Mouse (Mus musculus): Measurements from ENCODE around the gene Hacd3.
A peak's percentile ranks its signal among the peaks of the same experiment; 100 is the strongest.
"Not testable (repeated sequence)": the region's sequence is repeated elsewhere in the genome, so short reads cannot be mapped to it uniquely, and the experiment has no call there.

Gene Hacd3

GRCm38 (mm10) chr9:65016241-65016977 is 5.1 kb downstream of the Hacd3 start:
- no peak for DNase-seq

DNA sequence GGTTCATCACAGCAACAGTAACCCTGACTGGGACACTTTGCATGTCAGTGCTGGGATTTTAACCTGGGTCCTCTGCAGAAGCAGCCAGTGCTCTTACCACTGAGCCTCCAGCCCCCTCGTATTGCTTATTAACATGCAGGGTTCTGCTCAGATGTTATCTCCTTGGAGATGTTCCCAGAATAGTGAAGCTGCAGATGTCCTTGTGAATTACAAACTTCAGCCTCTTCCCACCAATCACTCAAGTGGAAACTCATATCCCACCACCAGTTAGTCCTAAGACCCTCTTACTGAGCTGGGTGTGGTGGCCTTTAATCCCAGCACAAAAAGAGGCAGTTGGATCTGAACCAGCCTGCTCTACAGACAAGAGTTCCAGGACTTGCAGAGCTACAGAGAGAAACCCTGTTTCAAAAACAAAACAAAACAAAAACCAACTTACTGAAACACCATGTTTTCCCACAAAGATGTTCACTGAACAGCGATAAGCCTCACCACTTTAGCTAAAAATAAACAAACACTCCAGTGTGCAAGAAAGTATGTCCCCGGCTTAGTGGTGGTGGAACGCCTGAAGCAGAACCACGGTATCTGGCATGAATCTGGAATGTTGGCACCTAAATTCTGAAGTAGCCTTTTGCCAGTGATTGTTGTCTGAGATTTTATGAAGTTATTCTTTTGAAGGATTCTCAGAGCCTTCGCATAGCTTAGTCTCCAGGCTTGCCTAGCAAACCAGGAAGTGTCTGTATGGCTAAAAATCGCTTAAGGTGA is 5.9 kb downstream of the Hacd3 start:
- DNase-seq: no peak

DNA sequence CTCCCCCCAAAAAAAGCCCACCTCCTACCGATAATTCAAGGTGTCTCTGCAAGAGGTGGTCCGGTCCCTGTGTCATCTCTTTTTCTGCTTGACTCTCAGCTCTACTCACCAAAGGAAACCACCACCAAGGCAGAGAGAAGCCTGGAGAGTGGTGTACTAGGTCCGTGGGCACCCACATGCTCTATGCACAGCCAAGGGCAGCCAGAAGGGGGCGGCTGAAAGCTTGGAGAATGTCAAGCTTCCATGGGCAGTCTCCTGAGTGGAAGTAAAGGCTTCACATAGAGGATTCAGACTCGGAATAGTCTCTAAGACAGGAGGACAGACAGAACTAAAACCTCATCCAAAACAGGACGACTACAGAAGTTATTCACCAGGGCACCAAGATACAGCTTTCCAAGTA is 10.2 kb downstream of the Hacd3 start:
- DNase-seq: no peak

- peak; percentile 45 for DNase-seq
These were observed 10.9 kb downstream of the Hacd3 start for GRCm38 (mm10) chr9:65010632-65011031.

GRCm38 (mm10) chr9:65005737-65006136 is 15.8 kb downstream of the Hacd3 start:
- DNase-seq: peak; percentile 45

DNA sequence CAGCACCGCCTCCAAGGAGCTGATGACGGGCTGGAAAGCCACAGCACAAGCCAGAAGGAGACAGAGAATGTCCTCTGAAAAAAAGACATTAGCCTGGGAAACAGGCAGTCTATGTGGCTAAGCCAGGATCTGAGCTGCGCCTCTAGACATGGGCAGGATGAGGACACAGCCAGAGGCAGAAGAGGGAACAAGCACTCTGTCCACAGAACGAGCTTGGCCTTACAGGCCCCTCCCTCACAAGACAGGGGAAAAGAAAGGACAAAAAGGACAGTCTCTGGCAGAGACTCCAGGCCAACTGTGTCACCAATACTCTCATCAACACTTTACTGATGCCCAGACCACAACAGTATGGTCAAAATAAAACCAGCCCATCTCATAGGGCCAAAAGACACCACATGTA is 20.0 kb downstream of the Hacd3 start:
- no peak for DNase-seq

DNA sequence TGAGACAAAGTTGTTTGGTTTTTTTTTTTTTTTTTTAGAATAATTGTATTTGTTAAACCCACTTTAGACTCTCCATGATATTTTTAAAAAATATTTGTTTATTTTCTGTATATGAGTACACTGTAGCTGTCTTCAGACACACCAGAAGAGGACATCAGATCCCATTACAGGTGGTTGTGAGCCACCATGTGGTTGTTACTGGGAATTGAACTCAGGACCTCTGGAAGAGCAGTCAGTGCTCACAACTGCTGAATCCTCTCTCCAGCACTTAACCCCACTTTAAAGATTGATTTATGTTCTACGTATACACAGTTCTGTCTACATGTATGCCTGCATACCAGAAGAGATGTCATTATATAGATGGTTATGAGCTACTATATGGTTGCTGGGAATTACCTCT is 26.0 kb downstream of the Hacd3 start:
- DNase-seq: not testable (repeated sequence)

GRCm38 (mm10) chr9:64990291-64990690 is 31.2 kb downstream of the Hacd3 start:
- DNase-seq: no peak

DNA sequence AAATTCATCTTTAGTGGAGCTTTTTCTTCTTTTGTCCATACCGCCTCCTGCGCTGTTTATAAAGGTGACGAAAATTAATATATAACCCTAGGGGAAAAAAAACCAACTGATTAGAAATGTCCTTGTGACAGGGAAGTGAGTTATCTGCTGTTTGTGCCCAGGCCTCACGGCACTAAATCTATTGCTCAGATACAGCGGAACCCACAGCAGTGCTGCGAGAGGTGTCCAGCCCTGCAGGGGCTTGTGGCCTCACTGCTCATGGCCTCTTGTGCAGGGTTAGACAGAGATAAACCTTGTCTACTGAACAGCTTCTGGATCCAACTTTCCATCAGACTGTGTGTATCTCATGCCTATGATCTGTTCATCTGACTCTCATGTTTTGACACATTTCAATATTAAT is 33.0 kb downstream of the Hacd3 start:
- no peak for DNase-seq

DNA sequence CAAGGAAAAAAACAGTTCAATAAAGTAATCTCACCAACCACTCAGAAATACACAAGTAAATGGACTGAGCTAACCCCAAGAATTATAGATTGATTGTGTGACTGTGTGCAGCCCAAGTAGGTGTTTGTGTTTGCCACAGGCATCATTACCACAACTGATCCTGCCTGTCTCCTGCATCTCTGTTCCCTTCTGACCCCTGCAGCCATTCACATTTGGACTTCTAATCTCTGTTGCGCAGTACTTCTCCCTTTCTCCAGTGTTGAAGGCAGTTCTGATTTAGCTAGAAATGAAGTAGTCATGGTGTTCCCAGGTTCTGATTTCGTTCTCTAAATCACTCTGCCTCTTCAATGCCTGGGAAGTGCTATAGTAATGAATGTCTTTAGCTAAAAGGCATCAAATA is 33.8 kb downstream of the Hacd3 start:
- DNase-seq: no peak

DNA sequence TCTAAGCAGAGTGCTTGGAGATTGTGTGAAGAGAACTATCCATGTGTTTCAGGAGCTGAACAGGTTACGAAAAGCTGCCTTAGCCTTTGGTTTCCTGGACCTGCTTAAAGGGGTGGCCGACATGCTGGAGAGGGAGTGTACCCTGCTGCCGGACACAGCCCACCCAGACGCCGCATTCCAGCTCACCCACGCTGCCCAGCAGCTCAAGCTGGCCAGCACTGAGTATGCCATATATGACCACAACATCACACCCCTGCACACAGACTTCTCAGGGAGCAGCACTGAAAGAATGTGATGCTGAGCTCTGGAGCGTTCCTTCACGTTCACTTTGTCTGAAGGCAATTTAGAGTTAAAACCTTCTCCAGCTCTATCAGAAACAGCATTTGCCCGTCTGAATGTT is 35.7 kb downstream of the Hacd3 start:
- DNase-seq: no peak

- DNase-seq: no peak
These were observed 36.3 kb downstream of the Hacd3 start for GRCm38 (mm10) chr9:64985037-64985794.

GRCm38 (mm10) chr9:64981904-64982303 is 39.6 kb downstream of the Hacd3 start:
- DNase-seq: no peak

GRCm38 (mm10) chr9:64980548-64980947 is 40.9 kb downstream of the Hacd3 start:
- DNase-seq: no peak

- no peak for DNase-seq
These were observed 60.5 kb downstream of the Hacd3 start for GRCm38 (mm10) chr9:64960978-64961320.

DNA sequence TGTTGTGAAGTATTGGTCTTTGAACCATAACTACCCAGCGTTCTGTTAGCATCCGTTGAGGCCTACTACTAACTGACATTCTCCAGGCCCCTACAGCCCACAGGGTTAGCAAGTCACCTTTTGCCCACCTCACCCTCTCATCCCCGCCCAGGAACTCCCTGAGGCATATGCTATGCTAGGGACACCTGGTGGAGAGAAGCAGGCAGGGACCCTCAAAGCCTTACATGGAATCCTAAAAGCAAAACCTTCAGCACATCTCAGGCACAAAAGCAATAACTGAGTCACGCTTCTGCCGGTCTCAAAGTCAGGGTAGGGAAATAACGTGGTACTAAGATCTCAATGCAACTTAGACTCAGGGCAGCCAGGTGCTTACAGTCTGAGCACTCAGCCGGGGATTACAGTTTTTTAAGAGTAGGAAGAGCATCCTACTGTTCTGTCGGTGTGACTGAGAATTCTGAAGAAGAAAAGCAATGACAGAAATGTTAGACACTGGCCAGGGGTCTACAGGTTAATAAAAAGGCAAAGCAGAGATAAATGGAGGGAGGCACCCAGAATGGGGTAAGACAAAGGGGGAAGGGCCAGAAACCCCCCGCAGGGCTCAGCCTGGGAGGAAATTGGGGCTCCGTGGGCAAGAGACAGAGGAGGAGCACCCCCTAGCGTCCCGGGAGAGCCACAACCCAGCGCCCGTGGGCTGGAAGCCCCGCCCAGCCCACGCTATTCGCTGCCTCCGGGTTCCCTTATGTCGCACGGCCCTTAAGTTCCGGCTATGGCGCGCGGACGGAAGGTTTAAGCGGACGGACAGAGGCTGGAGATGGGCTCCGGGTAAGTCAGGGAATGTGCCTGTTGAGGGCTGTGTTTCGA is 61.1 kb downstream of the Hacd3 start, which contains the start of gene Ints14:
TSS of gene Ints14 (plus strand) at position 789 of the 861 bp plus-strand sequence.
- DNase-seq: peak; percentile 94

DNA sequence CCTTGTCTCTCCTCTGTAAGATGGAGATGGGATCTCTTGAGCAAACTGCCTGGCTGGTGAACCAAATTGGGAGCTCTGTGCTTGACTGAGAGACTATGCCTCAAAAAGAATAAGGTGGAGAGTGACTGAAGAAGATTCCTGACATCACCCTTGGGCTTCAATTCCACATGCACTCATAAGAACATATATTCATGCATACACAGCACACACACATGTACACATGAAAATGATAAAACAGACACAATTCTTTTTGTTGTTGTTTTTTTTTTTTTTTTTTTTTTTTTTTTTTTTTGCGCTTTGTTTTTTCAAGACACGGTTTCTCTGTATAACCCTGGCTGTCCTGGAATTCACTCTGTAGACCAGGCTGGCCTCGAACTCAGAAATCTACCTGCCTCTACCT is 64.2 kb downstream of the Hacd3 start:
- DNase-seq: no peak

GRCm38 (mm10) chr9:64956337-64956736 is 65.2 kb downstream of the Hacd3 start:
- DNase-seq: no peak

- no peak for DNase-seq
These were observed 68.3 kb downstream of the Hacd3 start for GRCm38 (mm10) chr9:64953190-64953589.

GRCm38 (mm10) chr9:64952055-64952454 is 69.4 kb downstream of the Hacd3 start:
- no peak for DNase-seq

DNA sequence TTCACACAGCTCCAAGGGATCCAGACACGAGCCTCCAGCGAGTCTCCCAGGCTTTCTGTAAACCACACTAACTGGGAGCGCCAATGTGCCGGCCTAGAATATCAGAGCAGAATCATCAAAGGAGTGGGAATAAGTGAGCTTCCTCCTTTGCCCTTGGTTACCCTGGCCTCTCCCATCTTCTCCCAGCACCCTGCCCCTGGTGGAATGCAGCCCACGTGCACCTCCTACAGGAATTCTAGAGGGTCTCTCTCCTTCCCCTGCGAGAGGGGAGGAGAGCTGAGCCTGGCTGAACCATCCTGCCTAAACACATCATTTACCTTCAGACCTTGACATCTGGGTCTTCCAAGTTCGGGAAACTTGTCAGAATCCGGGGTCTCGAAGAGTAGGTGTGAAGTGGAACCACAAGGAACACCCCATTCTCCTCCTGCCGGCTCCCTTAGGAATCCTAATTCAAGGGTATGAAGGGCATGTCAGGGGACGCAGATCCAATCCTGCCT is 70.3 kb downstream of the Hacd3 start, which contains the start of gene Slc24a1:
TSS of gene Slc24a1 (minus strand) at position 447 of the 497 bp plus-strand sequence.
- no peak for DNase-seq

DNA sequence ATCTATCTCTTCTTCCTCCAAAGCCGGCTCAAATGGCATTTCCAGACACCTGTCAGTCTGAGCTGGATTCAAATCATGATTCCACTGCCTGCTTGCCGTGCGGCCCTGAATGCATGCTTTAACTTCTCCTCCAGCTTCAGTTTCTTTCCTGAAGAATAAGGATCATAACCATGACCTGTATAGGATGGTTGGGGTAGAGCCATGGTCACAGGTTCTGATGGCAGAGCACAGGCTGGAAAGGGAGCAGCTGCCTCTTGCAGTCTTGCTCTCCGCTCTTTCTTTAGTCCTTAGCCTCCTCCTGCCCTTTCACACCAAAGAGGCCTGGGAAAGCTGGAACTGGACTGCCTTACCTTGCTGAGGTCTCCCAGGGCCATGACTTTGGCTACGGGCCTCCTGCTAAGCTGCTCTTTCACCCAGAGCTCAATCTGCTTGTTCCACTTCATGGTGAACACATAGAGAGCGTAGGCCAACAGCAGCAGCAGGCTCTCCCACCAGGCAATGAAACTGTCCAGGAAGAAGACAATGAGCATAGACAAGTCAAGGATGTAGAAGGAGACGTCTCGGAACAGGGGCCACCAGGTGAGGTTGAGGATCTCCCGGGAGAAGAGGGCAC is 73.9 kb downstream of the Hacd3 start:
- DNase-seq: no peak
